Mouse (Mus musculus) forebrain, embryonic 11.5 days (tissue): ENCODE measurements around the gene Rasgef1c. TPM values are rescaled to one million over a fixed set of nuclear protein-coding genes. Genes with fewer than 3 reads are reported as not detected.

Source experiments
- ATAC-seq: fragments of 200-750 bp; cut with Nextera tagmentation; replicated peaks from 2 replicates; pipeline ENCODE4 v1.8.0; 2017; ENCODE audit warnings: moderate TSS enrichment; ENCODE audit not compliant: low FRiP score
- DNase-seq: peaks from one replicate; pipeline ENCODE4 v3.0.0-alpha.2; 2017; ENCODE audit warnings: low spot score
- H3K27ac ChIP-seq: fragments of 300-500 bp; sonication (generic); 2 replicates; pipeline ENCODE4 v1.5.1; 2014; ENCODE audit warnings: low read depth, low read length
- H3K27me3 ChIP-seq: fragments of 300-500 bp; sonication (generic); 2 replicates; pipeline ENCODE4 v1.6.1; 2014; ENCODE audit warnings: mild to moderate bottlenecking, low read length, mixed read lengths; ENCODE audit not compliant: control insufficient read depth, insufficient read depth
- H3K36me3 ChIP-seq: fragments of 300-500 bp; sonication (generic); 2 replicates; pipeline ENCODE4 v1.6.1; 2014; ENCODE audit warnings: mild to moderate bottlenecking, low read length, moderate library complexity, mixed read lengths; ENCODE audit not compliant: control insufficient read depth, insufficient read depth
- H3K4me1 ChIP-seq: fragments of 300-500 bp; sonication (generic); replicated peaks from 2 replicates; pipeline ENCODE4 v1.6.1; 2014; ENCODE audit warnings: low read length, mixed read lengths; ENCODE audit not compliant: control insufficient read depth, insufficient read depth
- H3K4me2 ChIP-seq: fragments of 300-500 bp; sonication (generic); 2 replicates; pipeline ENCODE4 v1.6.1; 2014; ENCODE audit warnings: low read depth, mild to moderate bottlenecking, low read length, moderate library complexity, mixed read lengths; ENCODE audit not compliant: severe bottlenecking
- H3K4me3 ChIP-seq: fragments of 300-500 bp; sonication (generic); 2 replicates; pipeline ENCODE4 v1.5.1; 2014; ENCODE audit warnings: low read depth, low read length
- H3K9ac ChIP-seq: fragments of 300-500 bp; sonication (generic); 2 replicates; pipeline ENCODE4 v1.6.1; 2014; ENCODE audit warnings: low read length
- H3K9me3 ChIP-seq: fragments of 300-500 bp; sonication (generic); 2 replicates; pipeline ENCODE4 v1.6.1; 2016; ENCODE audit warnings: low read length, mixed read lengths; ENCODE audit not compliant: control insufficient read depth
- WGBS: fragments of 180-500 bp; shearing (Covaris S2); extraction: QIAGEN DNeasy Blood & Tissue Kit; methylation state at CpG from one replicate; pipeline ENCODE4 v1.1.7; 2014; 5-methylcytosine and 5-hydroxymethylcytosine counted together
- polyA plus RNA-seq: library from polyadenylated mRNA; unstranded; fragments of >200 nt; fragmentation: Nextera tagmentation; extraction: Ambion mirVana; gene quantifications from 2 replicates; pipeline ENCODE4 v1.2.1, GENCODE M21; 2014

Gene Rasgef1c
- polyA plus RNA-seq, 1 experiment from 2014 or later, result 1.2 TPM

DNA sequence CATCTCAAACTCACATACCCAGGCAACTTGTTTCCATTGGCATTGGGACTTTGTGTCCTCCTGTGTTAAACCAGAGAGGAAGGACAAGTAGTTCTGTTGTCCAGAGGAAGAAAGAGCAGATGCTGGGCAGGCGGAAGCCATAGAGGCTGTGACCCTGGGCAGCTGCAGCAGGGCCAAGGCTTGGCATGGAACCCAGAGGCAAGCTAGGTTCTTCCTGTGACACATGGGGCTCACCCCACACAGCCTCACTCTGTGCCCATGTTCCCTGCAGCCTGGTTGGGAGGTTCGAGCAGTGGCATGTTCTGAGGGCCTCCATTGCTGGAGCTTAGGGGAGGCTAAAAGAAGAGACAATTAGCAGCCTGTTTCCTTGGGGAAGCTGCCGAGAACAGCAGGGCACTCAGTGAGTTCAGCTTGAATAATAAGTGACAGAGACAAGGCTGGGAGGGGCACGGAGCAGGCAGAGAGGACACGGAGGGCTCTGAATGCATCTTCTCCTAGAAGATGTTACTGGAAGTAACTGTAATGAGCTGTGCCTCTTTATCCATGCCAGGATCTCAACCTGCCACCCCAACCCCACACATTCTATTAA lies 29.5 kb downstream of the Rasgef1c start:
- Histone ChIP-seq H3K4me2 (no peak overlapping the region), H3K27me3 (no peaks in the 10 kb centered on the region; the same call in 1 of the 2 replicates), H3K4me1 (peaks cover 2% of the 10 kb centered on the region; the same call in 1 of the 2 replicates), H3K4me3 (no peak overlapping the region), H3K36me3 (no peaks in the 10 kb centered on the region), H3K9ac (no peak overlapping the region), H3K27ac (no peak overlapping the region), H3K9me3 (no peaks in the 10 kb centered on the region)
- DNase-seq (no peak), ATAC-seq (no peak)
- WGBS, result 51% methylated on average over 5 of the region's 5 CpGs

DNA sequence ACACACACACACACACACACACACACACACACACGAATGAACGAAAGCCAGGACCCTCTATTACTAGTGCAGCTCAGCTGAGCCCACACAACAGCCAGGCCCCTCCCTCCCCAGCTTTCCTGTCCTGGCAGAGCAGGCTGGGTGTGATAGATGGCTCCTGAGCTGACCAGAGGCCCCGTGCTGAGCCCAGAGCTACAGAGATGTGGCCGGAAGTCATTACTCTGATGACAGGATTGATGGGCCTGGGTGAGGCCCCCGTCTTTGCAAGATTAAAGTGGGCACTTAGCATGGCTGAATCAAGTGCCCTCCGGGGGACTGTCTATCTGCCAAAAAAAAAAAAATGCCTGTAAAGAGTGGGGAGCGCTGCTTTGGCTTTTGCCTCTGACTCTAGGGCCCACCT lies 30.2 kb downstream of the Rasgef1c start:
- DNase-seq (no peak), ATAC-seq (peak; percentile 49; the same call in 1 of the 2 replicates)
- Histone ChIP-seq H3K9ac (no peak overlapping the region), H3K4me1 (peaks cover under 1% of the 10 kb centered on the region; the same call in 1 of the 2 replicates), H3K27ac (no peak overlapping the region), H3K4me3 (no peak overlapping the region), H3K9me3 (no peaks in the 10 kb centered on the region), H3K36me3 (no peaks in the 10 kb centered on the region), H3K4me2 (no peak overlapping the region), H3K27me3 (no peaks in the 10 kb centered on the region; the same call in 1 of the 2 replicates)
- 44% methylated on average over 7 of the region's 7 CpGs for WGBS

DNA sequence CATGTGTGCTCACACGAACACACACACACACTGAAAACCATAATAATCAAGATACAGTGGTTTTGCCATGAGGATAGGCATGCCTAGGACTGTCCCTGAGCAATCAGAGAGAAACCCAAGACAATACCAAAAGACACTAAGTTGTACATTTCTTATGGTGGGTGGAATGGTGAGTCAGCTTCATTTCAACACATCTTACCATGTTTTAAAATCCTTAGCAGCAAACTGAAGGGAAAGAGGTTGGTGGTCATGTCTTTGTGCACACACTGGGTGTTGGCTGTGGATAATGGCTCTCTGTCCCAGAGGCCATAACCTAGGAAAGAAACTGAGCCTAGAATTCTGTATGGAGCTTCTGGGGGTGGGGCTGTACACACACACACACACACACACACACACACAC lies 32.2 kb downstream of the Rasgef1c start:
- H3K9ac ChIP-seq, result no peak overlapping the region
- H3K4me1 ChIP-seq, result no peaks in the 10 kb centered on the region
- DNase-seq (no peak), ATAC-seq (no peak)
- no peaks in the 10 kb centered on the region for H3K36me3 ChIP-seq
- H3K4me3 ChIP-seq, result no peak overlapping the region
- no peak overlapping the region for H3K27ac ChIP-seq
- no peaks in the 10 kb centered on the region for H3K27me3 ChIP-seq
- H3K9me3 ChIP-seq, result no peaks in the 10 kb centered on the region
- H3K4me2 ChIP-seq, result no peak overlapping the region
- WGBS, result 74% methylated on average over 1 of the region's 1 CpGs

DNA sequence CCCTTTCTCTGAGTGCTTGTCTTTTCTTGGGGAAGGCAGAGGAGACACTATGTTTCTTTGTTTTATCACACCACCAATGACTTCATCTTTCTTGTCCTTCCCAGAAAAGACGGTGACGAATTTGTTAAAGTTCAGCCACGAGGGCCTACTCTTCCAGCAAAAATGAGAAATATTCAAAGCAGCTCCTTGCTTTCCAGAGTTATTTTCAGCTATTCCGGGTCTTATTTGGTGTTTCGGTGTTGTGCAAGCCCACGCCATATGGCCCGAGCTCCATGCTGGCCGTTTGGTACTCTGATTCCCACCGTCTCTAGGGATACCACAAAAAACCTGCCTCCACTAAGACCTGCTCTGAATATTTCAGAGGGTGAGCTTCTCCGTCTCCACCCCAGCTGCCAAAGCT lies 32.7 kb downstream of the Rasgef1c start:
- Histone ChIP-seq H3K27ac (no peak overlapping the region), H3K4me2 (no peak overlapping the region), H3K27me3 (no peaks in the 10 kb centered on the region), H3K9me3 (no peaks in the 10 kb centered on the region), H3K4me3 (no peak overlapping the region), H3K36me3 (no peaks in the 10 kb centered on the region), H3K4me1 (no peaks in the 10 kb centered on the region), H3K9ac (no peak overlapping the region)
- 72% methylated on average over 10 of the region's 10 CpGs for WGBS
- DNase-seq (no peak), ATAC-seq (no peak)

DNA sequence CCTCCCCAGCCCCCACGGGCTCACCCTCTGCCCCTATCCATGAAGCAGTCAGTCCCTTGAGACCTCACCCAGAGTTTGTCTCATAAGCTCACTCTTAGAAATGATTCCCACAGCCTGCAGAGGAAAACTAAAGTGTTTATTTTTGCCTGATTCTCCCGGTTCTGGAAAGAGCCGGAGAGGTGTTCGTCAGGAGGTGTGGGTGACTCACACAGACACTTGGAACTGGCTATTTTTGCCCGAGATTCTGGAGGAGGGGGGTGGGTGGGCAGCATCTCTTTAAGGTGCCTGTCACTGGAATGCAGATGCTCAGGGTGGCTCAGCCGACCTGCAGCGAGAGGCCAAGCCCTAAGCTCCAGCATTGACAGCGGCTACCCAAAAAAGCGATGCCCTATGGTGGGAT lies 34.8 kb downstream of the Rasgef1c start:
- no peaks in the 10 kb centered on the region for H3K4me1 ChIP-seq
- 80% methylated on average over 9 of the region's 9 CpGs for WGBS
- H3K9ac ChIP-seq, result no peak overlapping the region
- H3K27ac ChIP-seq, result no peak overlapping the region
- no peaks in the 10 kb centered on the region for H3K27me3 ChIP-seq
- DNase-seq (no peak), ATAC-seq (no peak)
- no peaks in the 10 kb centered on the region for H3K9me3 ChIP-seq
- no peaks in the 10 kb centered on the region for H3K36me3 ChIP-seq
- no peak overlapping the region for H3K4me3 ChIP-seq
- H3K4me2 ChIP-seq, result no peak overlapping the region

DNA sequence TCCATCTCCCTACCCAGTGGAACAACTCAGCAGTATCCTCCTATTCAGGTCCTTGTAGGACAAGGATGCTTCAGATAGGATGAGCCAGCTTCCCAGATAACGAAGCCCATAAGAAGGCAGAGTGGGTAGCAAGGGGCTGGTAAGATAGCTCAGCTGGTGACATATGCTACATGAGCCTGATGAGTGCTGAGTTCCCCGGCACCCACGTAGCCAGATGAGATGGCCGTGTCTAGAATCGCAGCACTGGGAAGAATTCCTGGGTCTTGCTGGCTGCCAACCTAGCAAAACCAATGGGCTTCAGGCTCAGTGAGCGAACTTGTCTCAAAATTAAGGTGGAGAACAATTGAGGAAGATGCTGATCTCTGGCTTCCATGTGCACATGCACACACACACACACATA lies 36.1 kb downstream of the Rasgef1c start:
- Histone ChIP-seq H3K9me3 (no peaks in the 10 kb centered on the region), H3K4me3 (no peak overlapping the region), H3K9ac (no peak overlapping the region), H3K27ac (no peak overlapping the region), H3K36me3 (no peaks in the 10 kb centered on the region), H3K4me1 (no peaks in the 10 kb centered on the region), H3K27me3 (no peaks in the 10 kb centered on the region), H3K4me2 (no peak overlapping the region)
- ATAC-seq (no peak), DNase-seq (no peak)
- 87% methylated on average over 6 of the region's 6 CpGs for WGBS

DNA sequence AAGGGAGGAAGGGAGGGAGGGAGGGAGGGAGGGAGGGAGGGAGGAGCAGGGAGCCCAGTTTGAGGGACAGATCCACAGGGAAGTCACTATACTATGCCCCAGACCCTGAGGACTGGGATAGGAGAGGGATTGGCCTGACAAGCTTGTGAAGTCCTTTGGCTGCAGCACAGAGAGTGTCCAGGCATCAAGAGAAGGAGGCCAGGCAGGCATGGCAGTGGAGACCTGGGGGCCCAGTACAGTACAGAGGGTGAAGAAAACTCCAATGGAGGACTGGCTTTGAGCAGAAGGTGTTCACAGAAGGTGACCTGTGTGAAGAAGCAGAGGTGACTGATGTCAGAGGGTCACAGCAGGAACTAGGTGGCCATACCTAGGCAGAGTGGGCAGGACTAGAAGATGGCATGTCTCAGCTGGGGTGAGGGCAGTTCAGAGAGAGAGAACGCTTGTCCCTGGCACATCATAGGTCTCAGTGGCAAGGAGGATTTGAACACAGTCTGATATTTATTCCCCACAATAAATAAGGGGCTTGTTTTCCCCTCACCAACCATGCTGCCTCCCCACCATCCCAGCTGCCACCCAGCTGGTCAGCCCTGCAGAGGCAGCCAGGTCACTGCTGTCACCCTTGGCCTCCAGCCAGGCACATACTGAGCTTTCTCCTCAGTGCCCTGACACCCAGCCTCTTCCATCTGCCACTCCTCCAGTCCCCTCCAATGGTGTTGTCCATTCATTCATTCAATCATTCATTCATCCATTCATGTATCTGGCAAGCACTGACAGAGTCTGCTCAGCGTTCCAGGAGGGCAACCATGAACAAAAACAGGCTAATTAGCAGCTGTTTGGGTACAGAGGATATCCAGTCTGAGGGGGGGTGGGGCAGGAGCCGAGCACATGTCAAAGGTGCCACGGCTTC lies 36.9 kb downstream of the Rasgef1c start:
- ATAC-seq (peak; percentile 79), DNase-seq (peak; percentile 61)
- Histone ChIP-seq H3K27me3 (no peaks in the 10 kb centered on the region), H3K9me3 (no peaks in the 10 kb centered on the region), H3K9ac (no peak overlapping the region), H3K4me3 (no peak overlapping the region), H3K4me1 (no peaks in the 10 kb centered on the region), H3K36me3 (no peaks in the 10 kb centered on the region), H3K4me2 (no peak overlapping the region), H3K27ac (no peak overlapping the region)
- 52% methylated on average over 4 of the region's 4 CpGs for whole genome bisulfite sequencing

DNA sequence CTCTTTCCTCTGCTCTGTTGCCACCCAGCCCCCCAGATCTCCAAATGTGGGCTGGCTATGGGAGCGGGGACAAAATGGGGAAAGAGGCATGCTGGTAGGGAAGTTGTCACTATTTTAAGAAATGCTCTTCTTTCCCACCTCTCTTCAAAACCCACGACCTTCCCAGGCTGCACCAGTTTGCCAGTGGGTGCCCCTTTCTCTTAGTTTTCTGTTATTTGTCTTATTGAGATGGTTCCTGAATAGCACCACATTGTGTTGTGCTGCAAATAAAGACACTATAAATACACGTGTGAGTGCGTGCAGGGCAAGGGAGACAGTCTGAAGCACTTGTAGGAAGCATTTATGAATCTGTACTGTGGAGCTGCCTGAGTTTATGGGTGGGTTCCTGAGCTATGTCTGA lies 41.2 kb downstream of the Rasgef1c start:
- no peak for DNase-seq
- WGBS, result 70% methylated on average over 4 of the region's 4 CpGs
- no peak for ATAC-seq

More for the DNA sequence above, 41.2 kb downstream of the Rasgef1c start:
- no peak overlapping the region for H3K9ac ChIP-seq
- H3K4me2 ChIP-seq, result no peak overlapping the region
- no peaks in the 10 kb centered on the region for H3K36me3 ChIP-seq
- no peaks in the 10 kb centered on the region for H3K9me3 ChIP-seq
- no peaks in the 10 kb centered on the region for H3K4me1 ChIP-seq
- no peak overlapping the region for H3K4me3 ChIP-seq
- no peaks in the 10 kb centered on the region for H3K27me3 ChIP-seq
- H3K27ac ChIP-seq, result no peak overlapping the region
